Mouse (Mus musculus) kidney, postnatal 14 days (tissue): ENCODE data around the gene Rnf186.

Experiments
- DNase-seq: peaks from one replicate; pipeline ENCODE4 v3.0.0; 2022; ENCODE audit warnings: mixed read lengths

The Rnf186 gene

DNA sequence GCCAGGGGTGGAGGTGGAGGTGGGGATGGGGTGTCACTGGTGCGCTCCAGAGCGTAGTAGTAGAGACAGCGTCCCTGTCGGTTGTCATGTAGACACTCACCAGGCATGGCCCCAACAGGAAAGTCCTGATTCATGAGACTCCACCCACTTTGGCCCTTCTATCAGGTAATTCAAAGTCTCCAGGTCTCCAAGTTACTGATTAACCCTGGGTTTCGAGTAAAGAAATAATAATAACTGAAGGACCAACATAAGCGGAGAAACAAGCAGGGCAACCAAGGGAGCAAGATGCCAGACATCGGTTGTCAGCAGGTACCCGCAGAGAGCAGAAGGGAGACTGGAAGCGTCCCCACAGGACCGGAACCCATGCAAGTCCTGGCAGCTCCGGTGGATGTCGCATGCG is at the start of gene Rnf186:
Rnf186 (plus strand) TSS at position 247 of the 400 bp plus-strand sequence.
- DNase-seq = peak; percentile 82

DNA sequence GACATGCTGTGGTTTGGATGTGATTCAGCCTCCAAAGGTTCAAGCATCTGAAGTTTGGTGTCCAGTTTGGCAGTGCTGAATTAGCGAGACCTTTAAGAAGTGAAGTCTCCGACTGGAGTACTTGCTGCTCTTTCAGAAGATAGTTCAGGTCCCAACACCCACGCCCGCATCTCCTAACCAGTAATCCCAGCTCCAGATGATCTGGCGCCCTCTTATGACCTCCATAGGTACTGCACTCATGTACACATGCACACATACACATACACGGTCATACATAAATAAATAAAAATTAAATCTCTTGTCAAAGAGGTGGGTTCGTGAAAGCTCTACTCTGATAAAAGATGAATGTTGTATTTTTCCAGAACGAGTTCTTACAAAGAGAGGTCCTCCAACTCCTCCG is 49.6 kb upstream of the Rnf186 start:
- DNase-seq = no peak

DNA sequence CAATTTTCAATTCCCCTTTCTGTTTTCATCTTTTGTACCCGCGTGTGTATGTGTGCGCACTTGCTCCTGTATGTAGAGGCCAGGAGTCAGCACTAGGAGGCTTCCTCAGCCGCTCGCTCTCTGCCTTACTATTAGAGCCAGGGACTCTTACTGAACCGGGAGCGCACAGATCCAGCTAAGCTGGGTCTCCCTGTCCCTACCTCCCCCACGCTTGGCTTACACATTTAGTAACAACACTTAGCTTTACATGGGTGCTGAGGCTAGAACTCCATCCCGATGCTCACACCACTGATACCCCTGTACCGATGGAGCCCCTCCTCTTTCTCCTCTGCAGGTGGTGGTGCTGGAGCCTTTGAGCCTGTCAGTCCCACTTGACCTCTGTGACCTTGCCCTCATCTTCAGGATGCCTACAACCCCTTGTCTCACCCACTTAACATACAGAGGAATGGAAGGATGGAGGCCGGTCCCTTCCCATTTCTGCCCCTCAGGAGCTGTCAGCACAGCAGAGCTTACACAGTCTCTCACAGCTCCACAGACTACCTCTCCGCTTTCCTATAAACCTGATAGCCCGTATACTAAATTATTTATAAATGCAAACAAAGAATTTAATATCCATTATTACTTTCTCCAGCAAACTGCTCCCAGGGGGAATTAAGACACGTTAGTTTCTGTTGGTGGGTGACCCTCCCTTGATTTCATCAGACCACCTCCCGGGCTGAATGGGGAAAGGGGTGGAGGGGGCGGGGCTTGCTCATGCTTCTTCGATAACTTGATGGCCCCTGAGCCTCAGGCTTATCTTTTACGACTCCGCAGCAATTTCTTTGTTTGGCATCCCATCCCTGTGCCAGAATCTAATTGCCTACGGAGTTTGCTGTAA is 45.4 kb upstream of the Rnf186 start:
- DNase-seq = no peak

DNA sequence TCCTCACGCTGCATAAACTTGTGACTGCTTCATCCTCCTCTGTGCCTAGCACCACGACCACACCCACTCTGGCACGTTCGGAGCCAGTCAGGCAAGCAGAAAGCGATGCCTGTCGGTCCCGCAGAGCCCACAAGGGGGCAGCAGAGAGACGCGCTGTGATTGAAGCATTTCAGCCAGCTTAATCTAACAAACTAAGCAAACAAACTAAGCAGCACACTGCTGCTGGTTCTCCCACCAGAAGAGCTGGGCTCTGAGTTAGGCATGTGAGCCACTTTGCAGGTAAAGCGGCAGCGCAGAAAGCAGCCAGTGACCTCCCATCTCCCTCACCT is 44.8 kb upstream of the Rnf186 start:
- peak; percentile 96 for DNase-seq

DNA sequence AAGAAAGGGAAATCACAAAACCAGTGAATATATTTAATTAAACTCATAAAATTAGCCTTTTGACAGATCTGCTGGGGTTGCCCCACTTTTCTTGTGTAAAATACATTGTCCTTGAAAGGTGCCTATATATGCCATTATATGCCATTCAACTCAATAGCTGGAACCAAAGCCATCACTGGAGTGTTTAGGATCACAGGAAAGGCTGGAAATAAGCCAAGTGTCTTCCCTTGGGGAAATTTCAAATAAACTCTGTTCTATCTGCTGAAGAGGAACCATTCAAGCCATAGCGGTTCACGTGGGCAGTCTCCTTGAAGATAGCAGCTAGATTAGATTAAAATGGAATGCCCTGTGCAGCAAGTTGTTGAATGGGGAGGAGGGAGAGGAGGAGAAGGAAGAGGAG is 41.4 kb upstream of the Rnf186 start:
- no peak for DNase-seq

DNA sequence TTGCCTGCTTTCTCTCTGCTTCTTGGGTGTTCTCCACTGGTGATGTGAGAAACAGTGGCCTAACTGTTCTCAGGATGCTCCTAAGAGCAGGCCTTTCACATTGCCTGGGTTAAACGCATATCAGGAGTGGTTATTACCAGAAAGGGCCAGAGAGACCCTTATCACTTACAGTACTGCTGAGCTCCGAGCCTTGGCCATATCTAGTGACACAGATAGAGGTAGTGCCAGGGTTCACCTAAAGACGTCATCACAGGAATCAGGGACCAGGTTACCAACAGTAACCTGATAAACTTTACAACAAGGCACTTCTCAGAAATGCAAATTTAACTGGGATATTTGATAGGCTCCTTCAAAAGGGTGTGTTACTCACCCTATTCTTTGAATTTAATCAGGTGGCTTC is 33.0 kb upstream of the Rnf186 start:
- DNase-seq = no peak

DNA sequence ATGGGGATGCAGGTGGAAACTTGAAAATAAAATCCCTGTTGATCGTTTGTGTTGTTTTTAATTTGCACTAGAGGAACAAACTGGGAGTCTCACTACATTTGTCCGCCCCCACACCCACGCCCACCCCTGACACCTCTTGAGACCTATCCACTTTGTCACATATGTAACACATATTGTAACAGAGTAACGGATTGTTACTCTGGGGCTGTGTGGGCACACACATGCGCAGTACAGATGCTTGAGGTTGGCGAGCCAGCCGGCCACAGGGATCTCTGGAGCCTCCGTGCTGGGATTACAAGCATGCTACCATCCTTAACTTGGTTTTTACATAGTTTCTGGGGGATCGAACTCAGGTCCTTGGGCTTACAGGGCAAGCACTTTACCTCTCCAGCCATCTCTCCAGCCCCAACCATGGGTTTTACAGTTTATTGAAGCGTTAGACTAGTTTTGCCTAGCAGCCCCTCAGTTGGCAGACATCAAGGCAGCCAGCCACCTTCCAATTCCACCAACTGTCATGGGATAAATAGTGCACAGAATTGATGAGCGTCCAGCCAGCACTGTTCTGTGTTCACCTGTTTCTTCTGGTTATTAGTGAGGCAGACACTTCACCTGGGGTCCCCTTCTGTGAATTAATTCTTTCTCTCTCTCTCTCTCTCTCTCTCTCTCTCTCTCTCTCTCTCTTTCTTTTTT is 32.3 kb upstream of the Rnf186 start:
- no peak for DNase-seq

DNA sequence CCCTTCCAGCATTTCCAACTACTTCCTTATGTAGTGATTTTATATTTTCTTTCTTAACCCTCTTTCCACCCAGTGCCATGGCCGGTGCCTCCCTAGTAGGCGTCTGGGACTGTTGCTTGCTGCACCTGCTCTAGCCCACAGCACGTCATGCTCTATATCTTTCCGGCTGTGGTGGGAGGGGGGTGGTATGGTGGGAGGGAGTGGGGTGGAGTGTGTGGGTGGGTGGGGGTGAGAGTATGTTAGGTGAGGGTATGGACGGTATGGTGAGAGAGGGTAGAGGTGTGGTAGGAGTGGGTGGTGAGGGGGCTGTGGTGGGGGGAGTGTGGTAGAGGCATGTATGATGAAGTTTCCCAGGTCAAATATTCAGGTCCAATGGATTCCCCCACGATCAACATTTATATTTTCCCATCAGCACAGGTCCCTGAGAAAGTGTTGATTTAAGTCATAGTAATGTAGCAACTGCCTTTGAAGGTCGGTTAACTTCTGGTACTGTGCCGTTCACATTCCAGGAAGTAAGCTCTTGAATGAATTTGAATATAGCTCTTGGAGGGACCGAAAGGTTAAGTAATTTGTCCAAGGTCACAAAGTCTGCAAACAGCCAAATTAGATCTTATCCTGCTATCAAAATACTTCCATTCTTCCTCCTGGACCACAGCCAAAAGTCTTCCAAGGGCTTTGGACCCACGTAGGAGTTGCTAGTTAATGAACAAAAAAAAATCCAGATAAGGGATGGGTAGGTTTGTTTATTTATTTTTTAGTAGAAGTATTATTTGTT is 28.2 kb upstream of the Rnf186 start:
- peak; percentile 79 for DNase-seq

DNA sequence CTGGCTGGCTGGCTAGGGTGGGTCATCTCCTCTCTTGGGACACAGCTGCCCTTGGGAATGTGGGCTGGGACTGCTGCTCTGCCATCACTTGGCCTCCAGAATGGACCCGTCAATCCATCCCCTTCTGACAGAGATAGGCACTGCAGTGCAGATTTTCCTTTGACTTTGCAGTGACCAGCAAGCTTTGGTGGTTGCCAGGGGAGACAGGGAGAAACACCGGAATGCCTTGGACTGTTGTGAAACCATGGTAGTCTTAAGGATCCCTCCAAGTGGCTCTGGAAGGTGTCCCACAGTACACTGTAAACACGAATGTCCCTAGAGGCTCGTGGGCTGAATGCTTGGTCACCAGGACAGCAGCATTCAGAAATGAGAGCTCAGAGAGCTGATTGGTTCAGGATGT is 27.4 kb upstream of the Rnf186 start:
- no peak for DNase-seq

DNA sequence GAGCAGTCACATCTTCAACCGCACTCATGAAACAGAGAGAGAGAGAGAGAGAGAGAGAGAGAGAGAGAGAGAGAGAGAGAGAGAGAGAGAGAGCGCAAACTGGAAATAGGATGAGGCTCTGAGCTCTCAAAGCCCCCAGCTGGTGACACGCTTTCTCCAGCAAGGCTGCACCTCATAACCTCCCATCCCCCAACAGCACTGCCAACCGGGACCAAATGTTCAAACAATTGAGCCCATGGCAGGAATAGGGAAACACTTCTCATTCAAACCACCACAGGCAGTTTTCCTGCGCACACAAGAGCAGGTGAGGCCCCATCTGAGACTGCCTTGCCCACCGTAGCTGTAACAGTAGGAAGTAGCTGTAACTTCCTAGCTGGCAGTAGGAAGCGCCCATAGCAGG is 25.5 kb upstream of the Rnf186 start:
- peak; percentile 34 for DNase-seq

DNA sequence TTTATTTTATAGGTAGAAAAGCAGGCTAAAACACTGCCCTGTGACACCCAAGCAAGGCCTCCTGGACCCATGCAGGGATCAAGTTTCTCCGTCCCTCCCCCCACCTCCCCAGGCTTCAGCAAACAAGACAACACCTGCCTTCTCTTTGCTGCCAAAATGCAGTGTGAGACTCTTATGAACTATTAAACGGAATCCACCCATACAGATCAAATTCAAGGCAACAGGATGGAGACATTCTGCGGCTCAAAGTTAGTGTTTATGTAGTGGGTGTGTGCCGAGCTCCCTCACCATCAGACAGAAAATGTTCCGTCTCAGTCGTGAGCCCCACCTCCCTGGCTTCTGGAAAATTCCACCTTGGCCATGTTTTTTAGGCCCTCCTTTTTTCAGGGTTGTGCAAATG is 24.9 kb upstream of the Rnf186 start:
- DNase-seq = no peak

DNA sequence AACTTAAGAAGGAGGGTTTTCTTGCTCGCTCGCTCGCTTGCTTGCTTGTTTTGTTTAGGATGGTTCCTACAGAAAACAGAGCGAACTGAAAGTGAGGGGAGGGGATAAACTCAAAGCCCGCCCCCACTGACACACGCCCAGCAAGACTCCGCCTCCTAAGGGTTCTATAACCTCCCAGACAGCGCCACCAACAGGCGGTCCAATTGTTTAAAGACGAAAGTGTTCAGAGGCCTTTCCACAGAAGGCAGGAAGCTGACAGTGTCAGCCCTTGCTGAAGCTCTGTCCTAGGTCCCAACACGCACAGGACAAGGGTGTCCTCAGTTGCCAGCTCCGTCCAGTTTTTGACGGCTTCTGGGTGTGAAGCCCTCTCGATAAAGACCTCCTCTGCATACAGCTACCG is 23.2 kb upstream of the Rnf186 start:
- peak; percentile 85 for DNase-seq

DNA sequence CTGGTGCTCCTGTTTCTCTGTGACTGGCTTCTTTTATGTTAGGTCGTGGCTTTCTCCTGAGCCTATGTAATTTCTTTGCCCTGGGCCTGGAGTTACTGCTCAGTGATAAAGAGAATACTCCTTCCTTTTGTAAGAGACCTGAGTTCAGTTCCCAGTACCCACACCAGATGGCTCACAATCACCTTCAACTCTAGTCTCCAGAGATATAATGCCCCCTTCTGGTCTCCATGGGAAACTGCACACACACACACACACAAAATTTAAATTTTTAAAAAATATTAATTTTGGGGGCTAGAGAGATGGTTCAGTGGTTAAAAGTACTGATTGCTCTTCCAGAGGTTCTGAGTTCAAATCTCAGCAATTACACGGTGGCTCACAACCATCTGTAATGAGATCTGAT is 18.7 kb upstream of the Rnf186 start:
- DNase-seq = no peak

DNA sequence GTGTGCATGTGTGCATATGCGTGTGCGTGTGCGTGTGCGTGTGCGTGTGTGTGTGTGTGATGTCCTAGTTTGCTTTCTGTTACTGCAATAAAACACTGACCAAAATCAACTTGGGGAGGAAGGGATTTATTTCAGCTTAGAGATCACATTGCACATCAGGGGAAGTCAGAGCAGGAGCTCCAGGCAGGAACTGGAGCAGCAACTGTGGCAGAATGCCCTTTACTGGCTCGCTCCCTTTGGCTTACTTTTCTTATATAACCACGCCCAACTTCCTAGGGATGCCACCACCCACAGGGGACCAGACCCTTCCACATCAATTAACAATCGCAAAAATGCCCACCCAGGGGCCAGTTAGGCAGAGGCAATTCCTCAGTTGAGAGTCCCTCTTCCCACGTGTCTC is 8.3 kb upstream of the Rnf186 start:
- DNase-seq = no peak

DNA sequence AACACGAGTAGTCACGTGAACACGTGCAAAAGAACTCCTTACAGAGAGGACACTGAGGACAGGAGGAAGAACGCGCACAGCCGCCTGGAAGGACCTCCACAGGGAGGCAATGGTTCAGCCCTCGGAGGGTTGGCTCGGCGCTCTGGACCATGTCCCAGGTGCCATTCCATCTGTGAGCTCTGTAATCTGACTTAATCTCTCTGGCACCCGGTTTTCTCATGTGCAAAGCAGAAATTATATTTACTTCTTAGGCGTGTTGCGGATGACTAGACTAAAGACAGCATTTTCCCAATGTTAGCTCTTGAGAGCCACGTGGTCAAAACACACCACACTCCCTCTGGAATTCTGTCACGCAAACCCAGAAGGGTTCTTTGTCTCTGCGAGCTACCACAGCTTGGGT is 7.8 kb upstream of the Rnf186 start:
- no peak for DNase-seq

DNA sequence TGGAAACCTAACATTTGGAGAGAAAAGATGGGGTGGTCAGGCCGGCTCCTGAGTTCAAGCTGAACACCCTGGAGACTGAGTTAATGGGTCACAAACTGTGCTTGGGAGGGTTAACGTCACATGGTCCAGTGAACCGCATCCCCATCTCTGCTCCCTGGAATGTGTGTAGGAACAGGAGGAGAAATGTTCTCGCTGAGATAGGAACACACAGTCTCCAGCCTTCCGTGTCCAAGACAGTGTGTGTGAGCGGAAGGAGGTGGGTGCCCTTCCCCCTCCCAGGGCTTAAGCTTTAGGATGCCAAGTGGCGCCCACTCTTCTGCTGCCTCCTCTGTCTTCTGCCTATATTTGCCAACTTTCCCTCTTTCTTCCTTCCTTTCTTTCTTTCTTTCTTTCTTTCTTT is 7.0 kb upstream of the Rnf186 start:
- peak; percentile 68 for DNase-seq

DNA sequence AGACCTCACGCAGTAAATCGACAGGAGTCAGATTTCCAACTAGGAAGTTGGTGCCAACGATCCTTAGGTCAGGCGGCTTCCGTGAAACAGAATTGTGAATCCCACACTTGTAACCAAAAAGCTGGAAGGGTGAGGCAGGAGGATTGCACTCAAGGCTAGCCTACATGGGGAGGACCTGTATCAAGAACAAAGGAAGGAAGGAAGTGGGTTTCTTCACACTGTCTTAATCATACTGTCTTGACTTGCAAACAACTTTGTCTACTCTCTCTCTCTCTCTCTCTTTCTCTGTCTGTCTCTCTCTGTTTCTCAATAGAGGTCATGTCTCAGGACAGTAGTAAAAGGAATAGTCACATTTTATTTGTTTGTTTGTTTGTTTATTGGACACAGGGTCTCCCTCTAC is 4.2 kb upstream of the Rnf186 start:
- no peak for DNase-seq

DNA sequence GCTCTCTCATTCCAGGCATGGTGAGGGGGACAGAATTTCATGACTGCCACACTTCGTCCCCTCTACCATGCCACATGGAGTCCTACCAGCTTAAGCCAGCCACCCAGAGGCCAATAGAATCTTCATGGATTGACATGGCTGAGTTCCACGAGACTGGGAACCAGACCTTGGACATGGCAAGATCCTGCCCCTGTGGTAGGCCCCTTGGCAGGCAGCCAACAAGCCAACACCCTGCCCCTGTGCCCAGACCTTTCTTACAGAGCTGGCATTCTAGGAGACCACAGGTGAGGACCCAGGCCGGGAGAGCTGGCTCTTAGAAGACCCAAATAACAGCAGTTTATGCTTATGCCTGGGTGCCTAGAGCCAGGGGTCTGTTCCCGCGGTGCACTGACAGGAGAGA is 1.0 kb upstream of the Rnf186 start:
- DNase-seq = peak; percentile 68

DNA sequence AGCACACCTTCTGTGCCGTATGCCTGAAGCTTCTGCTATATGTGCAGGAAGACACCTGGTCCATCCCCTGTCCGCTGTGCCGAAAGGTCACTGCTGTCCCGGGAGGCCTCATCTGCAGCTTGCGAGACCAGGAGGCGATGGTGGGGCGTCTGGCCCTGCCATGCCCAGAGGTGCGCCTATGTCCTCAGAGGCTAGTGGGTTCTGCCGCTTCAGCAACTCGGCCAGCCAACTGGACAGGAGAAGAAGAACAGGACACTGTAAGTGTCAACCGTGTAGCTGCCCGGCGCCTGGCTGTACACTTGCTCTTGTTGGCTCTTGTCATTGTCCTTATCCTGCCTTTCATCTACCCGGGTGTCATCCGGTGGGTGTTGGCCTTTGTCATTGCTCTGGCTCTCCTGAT is 573 bp downstream of the Rnf186 start:
- DNase-seq = peak; percentile 41

DNA sequence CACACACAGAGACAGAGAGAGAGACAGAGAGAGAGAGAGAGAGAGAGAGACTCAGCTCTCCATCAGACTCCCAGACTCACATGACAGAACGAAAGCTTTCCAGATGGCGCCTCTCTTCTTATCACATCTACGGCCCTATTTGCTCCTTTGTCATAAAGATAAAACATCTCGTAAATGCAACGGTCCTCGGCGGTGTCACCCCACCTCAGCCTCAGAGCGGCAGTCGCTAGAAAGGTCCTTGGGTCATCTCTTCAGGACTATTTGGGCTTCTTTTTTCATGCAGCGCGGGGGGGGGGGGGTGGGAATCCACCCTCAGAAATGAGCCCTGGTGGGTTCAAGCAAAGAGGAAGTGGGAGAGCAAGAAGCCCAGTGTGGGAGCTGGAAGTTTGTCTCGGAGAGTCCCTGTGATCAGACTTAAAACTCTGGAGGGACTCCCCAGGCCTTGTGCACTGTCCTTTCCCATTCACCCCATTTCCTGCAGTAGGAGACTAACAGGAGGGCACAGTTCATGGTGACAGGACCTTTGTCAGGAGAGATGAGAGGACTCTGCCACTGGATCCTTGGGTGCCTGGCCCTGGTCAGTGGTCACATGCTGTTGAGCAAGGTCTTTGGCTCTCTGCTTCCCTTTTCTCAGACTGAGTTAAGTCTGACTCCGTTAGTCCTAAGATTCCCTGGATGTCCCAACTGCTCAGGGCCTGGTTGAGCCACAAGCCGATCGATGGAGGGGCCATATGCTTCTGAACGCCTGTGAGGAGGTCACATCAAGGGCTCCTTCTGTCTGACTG is 2.1 kb downstream of the Rnf186 start:
- peak; percentile 32 for DNase-seq

DNA sequence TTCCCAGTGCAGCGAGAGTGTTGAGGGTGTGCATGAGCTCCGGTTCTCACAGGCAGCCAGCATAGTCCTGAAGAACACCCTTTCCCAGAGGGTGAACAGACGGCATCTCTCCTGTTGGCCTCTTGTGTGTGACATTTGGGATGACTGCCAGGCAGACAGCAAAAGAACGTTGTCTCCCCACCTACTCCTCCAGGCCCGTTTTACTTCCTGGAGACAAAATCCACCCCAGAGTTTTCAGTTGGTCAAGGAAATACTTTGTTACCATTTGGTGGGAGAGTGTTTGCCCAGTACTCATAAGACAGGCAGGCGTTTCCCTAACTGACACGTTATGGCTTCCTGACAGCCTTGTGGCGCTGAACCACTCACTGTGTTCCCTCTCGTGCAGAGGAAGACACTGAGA is 2.8 kb downstream of the Rnf186 start:
- DNase-seq = peak; percentile 19

DNA sequence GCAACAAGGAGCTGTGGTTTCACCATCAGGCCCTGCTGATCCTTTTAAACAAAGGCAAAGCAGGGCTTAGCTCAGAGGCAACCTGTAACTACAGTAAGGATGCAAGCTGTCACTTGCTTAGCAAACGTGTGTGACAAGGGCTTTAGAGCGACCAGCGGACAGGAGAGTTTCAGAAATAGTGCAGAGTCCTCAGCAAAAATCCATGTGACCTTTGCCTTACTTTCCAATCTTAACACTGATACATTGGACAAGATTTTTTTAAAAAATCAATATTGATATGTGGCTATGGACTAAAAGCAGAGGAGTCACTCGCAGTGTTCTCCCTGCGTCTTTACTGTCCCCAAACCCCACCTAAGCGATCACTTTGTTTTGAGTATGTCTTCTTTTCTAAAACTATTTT is 4.5 kb downstream of the Rnf186 start:
- DNase-seq = no peak
